Mouse (Mus musculus) left cerebral cortex, adult 9 months (tissue): Measurements from ENCODE around the gene Ammecr1.

ENCODE experiments used
- DNase-seq, 2 experiments: peaks; one replicate each; pipeline ENCODE4 v3.0.0; 2022; ENCODE audit warnings: low spot score in 2 of 2

The Ammecr1 gene

DNA sequence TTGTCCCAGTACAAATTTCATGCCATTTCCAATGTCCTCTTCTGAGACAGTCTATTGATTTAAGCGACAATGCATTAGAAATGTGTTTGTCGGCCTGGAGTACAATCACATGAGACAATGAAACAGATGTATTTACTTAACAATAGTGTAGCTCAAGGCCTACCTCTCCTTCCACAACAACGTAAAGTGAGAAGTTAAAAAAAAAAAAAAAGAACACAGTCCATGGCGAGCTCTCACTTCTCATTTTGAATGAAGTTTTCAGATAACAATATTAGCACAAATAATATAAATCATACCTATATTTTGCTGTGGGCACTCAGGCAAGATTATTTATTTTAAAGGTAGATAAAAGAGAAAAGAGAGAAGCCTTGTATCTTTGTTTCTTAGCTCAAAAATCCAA lies 49.8 kb downstream of the Ammecr1 start:
- DNase-seq = no peak

DNA sequence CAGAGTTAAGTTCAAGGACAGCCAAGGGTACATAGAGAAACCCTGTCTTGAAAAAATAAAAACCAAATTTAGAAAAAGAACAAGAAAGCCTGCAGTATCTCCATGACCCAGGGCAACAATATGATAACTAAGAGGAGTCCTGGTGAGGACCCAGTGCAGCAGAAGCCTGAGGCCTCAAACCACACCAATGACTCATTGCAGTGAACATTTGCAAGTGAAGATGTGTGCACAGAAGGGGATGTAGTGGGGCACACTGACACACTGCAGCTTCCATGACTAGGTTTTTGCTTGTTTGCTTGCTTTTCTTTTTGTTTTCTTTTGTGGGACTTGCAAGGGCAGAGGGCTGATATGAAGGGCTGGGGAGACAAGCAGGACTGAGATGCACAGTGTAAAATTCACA lies 52.3 kb downstream of the Ammecr1 start:
- no peak for DNase-seq

DNA sequence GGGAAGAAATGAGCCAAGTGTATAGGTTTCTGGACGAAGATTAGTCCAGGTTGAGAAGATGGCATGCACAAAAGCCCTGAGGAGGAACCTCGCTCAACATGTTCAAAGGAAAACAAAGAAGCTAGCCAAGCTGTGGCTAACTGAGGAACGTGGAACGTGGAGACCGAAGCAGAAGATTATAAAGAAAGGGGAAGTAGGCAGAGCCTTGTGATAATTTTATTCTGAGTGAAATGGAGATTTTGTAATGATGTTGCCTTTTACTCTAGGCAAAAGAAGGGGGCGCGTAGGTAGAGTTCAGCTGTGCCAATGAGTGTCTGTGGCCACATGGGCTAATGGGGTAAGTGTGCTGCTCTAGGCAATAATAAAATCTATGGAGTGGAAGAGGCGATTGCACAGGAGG lies 62.7 kb downstream of the Ammecr1 start:
- DNase-seq = no peak

DNA sequence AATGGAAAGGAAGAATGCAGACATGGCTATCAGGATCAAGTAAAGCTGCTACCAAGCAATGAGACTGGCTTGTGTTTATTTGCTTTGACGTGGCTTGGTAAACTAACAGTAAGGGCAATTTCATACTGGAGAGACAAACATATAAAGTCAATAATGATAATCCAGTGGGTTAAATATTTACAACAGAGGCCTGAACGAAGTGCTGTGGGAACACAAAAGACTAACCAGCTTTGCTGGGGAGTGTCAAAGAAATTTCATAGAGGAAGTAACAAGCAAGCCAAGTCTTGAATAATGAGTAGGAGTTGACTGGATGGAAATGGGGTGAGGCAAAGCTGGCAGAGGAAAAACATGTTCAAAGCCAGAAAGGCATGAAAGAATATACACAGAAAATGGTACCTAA lies 63.9 kb downstream of the Ammecr1 start:
- DNase-seq = no peak

DNA sequence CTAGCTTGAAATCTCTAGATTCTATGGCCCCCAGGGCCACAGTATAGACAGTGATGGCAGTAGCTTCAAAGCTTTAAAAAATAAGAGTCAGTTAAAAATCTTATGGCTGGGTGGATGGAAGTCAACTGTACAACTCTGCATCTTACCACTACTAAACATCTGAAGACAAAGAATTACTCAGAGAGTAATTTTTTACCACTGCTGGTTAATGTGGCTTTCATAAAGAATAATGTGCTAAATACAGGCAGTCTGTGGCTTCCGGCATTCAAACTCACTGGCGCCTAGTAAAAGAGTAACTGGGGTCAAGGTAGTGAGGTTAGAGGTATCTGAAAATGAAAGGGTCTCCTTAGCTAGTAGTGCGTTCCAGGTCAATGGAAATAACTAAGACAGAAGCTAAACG lies 64.6 kb downstream of the Ammecr1 start:
- DNase-seq = no peak

DNA sequence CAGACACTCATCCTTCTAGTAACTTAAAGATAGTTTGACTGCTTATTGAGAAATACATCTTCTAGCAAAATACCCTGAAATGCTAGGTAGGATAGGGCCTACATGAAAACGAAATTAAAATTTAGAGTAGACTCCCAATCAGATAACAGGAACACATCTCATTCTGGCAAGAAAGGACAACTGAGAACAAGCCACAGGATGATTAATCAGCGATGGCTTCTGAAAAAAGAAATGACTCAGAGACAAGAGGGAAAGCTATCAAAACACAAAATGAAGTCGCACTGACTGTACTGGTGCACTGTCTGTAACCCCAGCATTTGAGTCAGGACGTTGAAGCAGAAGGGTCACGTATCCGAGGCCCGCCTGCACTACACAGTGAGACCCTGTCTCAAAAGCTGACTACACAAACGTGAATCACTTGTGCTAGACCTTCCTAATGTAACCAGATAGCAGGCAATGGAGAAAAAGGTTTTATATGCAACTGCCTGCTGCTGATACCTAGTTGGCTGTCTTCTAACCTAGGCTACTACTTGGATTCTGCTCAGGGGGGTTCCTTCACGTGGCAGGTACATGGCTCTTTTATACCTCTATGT lies 68.1 kb downstream of the Ammecr1 start:
- DNase-seq = no peak

DNA sequence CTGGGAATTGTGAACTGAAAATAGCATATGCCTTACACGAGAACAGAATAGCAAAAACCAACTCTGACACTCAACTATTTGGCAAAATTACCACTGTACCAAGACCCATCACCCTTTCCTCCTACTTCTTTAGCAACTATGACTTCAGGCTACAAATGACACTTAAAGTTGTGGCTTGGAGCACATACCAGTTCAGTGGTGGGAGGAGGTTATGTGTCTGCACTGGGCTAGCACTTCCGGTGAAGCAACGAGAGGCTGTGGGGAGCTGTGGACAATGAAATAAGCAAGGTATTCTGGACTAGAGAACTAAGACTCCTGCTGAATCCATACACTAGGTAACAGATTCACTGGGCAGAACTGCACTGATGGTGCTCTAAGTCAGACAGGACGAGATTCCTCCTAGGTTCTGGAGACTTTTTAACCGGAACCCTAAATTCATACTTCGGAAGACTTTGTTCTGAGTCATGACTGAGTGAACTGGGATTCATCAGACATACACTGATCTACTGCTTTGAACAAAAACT lies 69.0 kb downstream of the Ammecr1 start:
- no peak for DNase-seq

DNA sequence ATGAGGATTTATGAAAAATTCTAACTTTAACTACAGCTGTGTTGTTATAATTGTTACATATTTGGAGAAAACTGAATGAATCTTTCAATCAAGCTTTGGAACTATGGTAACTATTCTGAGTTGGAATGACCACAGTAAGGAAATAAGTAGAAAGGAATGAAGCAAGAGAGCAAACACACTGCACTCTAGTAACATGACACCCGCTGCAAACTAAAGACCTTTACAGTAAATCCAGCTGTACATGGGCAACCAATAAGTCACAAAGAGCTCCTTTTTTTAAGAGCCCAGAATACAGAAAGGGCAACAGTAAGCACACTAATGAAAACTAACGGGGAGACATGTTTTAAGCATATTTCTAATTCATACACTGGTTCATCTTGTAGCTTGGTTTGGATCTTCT lies 71.2 kb downstream of the Ammecr1 start:
- DNase-seq = no peak

DNA sequence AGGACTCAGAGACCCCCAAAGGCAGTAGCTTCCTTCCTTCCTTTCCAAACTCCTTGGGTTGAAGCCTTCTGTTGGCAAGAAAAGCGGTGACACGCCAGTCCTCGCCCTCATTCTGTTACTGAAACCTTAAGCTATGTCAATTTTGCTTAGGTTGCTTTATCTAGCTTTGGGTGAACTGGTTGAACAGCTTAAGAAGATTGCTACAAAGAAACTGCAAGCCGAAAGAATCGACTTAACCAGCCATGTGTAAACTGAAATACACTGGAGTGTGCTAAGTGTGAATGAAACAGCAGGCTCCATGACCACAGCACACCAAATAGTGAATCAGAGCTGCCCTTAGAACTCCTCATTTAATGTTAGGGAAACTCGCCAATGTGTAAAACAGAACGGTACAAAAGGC lies 80.6 kb downstream of the Ammecr1 start:
- DNase-seq = no peak

DNA sequence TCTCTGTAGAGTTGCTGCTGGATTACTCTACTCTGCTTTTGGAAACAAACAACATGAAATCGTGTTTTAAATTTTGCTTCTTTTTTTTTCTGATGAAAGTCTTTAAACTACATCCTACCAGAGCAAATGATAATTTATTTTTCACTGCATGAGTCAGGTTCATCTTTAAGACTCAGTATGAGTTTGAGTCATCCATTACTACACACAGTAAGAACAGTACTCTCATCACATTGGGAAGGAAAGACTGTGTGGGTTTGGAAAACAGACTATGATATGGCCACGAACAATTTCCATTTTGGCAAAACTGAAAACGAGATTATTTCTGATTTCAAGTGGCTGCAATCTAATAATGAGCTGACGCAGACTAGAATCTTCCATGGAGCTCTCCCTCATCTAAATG lies 82.9 kb downstream of the Ammecr1 start:
- no peak for DNase-seq

DNA sequence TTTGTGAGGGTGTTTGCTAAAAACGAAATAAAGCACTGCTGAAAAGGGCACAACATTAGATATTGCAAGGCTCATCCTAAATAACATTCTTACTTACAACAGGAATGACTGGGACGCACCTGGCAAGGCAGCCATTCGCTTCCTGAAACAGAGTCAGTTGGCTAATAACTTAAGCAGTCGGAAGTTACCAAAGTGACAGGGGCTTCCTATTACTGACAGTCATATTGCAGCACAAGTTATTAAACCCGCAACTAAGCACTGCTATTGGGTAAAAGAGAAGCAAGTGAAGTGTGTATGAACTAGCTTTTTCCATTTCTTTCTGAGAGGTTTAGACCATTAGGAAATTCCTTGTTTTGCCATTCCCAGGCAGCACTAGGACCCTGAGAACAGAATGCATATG lies 84.3 kb downstream of the Ammecr1 start:
- no peak for DNase-seq

DNA sequence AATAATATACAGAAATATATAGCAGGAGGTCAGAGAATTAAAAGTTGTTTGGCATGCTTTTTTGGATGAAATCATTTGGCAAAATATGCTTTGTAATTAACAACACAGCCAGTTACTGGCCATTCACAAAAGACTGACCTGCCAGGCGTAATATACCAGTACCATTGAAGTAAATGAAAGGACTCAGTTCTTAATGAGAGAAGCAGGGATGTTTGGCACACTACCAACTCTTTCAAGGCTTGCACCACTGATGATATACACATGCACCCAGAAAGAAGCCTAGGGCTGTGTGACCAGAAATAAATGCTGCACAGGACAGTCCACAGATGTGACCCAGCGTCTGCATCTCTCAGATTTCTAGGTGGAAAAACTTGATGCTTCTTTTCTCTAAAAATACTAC lies 96.7 kb downstream of the Ammecr1 start:
- no peak for DNase-seq

DNA sequence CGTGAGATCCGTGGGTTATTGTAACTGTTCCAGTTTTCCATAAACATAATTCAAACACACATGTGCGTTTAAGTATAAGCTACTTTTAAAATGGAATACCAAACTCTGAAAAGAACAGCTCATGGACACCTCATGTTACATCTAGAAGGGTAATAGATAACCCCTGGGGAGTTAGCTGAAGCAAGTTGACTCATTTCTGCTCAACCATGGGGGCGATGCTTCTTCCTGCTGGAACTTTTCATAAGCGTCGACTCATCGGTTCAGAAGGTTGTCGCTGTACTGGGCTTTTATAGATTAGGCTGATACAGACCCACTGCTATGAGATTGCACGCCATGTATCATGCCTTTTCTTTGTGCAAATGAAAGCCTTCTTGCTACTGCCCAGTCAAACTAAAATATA lies 118.5 kb downstream of the Ammecr1 start:
- DNase-seq = no peak

DNA sequence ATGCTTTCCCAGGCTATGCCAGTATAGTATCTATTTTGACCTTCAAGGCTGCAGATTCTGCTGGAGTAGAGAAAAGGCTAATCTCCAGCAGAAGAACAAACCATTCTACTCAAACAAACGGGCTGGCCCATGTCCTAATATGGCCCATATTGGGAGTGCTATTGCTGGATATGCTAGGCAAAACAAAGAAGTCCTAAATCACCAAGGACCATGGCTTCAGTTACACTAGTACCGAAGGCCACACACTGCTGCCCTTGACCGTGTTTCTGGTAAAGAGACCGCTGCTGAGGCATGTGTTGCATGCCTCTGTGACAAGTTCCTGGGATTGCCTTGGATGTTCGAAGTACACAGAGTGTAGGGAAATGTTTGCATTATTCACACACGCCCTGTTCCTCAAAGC lies 120.3 kb downstream of the Ammecr1 start:
- DNase-seq = no peak

DNA sequence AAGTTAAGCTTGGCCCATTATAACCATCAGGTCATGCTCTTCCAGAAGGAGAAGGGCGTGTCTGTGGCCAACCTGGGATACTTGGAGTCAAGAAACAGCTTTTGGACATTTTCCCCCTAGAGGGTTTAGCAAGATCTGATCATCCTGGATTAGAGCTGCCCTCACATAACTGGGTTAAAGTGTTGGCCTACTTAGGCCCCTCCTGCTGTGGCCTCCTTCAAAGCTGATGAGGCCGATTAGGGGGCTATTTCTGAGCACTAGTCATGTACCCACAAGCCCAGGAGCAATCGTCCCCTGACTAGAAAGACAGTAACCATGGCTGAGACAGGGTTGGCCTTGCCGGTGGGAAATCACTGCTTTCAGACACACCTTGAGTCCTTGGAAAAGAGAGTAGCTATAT lies 124.6 kb downstream of the Ammecr1 start:
- no peak for DNase-seq

DNA sequence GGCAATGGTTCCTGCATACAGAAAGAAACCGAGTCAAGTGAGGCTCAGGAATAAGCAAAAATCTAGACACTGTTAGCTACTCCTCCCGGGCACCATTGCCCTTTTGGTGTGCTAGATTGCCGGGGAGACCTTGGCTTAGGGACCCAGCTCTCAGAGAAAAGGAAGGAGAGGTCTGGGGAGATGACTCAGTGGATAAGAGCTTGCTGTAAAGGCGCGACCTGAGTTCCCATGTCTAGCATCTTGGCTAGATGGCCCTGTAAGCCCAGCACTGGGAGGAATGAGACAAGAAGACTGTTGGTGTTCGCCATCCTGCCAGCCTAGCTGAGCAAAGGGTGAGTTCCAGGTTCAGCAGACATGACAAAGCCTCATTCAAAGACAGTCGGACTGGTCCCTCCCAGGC lies 127.1 kb downstream of the Ammecr1 start:
- no peak for DNase-seq

DNA sequence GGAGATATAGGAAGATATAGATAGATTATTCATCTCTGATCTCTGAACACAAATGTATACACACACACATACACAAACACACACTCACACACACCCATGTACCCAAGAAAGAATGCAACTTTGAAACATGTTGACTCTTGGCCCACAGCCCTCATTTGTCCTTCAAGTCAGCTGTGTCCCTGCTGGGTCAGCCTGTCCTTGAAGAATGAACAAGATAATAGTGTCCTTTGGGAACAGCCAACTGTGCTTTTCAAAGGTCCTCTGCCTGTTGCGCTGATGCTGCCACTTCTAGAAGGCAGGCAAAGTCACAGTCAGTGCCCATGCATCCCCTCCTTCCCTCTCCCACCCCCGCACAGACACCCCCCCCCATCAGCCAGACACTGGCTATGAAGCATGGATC lies 127.7 kb downstream of the Ammecr1 start:
- no peak for DNase-seq

DNA sequence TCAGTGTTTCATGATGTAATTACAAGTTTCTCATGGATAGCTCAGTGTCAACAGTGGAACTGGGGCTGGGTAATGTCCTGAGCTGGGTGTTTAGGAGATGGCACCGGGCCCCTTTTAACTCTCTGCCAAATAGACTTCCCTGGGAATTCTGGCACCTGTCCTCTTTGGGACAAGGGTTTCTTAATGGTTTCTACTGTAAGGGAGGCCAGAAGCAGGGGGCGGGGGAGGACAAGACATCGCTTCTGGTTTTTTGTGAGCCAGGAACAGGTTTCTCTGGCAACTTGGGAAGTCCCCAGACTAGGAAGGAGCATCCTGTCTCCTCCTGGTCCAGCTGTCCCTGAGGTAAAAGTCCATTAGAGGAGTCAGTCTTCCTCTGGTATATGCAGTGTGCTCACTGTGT lies 129.2 kb downstream of the Ammecr1 start:
- no peak for DNase-seq

DNA sequence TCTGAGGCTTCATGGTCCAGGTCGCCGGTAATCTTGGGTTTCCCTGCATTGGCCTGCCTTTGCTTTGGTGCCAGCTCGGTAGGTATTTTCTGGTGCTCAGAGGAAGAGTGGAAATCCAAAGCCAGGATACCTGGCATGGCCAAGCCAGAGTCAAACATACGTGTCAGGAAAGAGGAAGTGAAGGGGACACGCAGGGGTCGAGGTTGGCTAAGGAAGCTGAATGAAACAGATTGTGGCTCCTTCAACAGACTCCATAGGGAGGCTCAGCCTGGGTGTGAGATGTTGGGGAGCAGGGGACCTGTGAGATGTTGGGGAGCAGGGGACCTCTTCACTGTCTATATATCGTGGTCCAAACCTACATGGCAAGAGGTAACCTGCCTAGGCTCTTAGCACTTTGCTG lies 130.1 kb downstream of the Ammecr1 start:
- no peak for DNase-seq

DNA sequence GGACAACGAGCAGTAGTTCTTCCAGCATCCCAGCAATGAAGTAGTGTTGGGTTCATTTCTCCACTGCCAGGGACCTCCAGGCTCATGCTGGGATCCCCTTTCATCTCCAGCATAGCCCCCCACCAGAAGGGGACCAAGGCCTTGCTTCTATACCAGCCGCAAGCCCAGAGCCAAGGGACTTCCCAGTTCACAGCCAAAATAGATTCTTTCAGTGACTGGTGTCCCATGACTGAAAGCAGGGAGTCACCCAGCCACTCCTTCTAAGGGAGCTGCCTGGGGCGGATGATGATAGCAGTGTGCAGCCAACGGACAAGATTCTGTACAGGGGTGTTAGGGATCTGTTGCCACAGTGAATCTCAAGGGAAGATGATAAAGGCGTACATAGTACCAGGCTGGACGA lies 131.7 kb downstream of the Ammecr1 start:
- DNase-seq = no peak

DNA sequence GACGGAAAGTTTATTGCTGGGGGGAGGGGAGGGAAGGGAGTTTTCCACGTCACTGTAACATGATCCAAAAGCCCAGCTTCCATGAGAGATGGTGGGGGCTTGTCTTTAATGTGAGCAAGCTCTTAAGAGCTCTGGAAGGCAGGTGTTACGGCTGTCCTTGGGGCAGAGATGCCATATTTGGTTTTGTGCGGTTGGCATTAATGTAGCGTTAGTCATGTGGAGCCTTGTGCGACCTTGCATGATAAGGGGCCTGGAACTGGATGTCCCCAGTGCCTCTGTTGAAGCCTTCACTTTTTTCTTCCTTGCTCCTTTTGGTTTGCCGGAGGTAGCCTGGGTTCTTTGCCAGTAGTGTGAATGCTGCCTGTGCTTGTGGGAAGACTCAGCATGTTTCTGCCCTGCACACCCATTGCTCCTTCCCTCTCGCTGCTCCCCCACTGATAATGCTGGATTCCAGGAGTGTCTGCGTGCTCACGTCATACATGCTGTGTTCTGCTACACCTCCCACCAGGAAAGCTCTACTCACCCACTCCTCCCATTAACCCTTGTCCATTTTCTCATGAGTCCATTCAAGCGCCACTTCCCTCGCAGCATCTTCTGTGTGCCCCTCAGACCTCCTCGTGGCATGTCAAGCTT lies 133.2 kb downstream of the Ammecr1 start:
- no peak for DNase-seq

DNA sequence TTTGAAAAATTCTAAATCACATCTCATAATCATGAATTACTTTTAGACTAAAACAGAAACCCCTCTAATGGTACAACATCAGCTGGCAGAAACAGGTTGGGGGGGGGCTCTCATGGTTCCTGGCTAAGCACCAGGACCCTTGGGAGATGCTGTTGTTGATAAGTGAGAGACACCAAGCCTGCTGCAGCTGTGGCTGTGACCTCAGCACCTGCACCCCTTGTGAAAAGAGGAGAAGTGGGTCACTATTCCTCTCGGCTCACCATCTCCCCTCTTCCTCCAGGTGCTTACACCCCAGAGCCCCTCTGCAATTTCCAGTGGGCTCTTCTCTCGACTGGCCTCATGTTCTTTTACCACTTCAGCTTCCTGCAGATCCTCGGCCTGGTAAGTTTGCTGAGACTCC lies 134.3 kb downstream of the Ammecr1 start:
- no peak for DNase-seq

DNA sequence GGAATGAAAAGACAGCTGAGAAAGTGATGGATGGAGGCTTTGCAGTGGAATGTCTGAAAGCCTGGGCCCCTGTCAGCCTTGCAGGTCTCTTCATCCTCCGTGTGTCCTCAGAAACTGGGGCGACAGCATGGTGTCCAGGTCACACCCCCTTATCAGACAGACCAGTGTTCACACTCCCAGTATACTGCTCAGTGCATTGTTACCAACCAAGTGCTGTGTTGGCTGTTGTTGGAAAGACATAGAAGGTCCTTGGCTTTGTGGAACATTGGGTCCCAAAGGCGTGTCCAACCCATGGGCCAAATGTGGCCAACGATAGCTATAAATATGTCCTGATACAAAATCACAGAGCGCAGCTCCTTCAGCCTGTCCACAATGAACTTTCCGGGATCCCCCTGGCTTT lies 136.0 kb downstream of the Ammecr1 start:
- no peak for DNase-seq

DNA sequence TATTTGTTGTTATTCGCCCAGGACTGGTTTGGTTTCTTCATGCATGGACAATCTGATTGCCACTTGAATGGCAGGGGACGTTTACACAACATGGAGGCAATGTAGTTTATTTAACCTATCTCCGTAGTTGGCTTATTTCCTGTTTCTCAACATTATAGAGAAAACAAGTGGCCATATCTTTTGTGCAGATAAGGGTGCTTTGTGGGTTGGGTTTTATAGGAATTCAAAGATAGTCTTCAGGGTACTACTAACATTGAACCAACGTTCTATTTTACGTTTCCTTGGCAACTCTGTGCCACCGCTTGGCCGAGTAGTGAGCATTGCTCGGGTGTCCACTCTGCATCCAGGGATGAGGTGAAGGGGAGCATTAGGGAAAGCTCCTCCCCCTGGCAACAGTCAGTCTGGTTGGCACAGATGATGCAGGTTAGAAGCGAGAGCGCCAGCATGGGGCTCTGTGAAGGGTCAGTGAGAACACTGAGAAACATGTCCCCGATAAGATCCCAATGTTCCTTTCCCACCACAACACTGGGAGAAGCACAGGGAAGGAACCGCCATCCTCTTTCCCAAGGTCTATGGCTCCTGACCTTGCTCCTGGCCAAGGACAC lies 136.6 kb downstream of the Ammecr1 start:
- DNase-seq = no peak
